Mouse (Mus musculus) MEL (cell line): ENCODE measurements around the gene Nf1.

Source experiments
- JUND ChIP-seq: IDR thresholded peaks from 2 replicates; pipeline ENCODE4 v1.6.1; 2011; ENCODE audit warnings: low read depth, mild to moderate bottlenecking, improper control_type of control experiment, low read length
- KAT2A ChIP-seq: conservative IDR thresholded peaks from 2 replicates; pipeline ENCODE4 v1.6.1; 2012; ENCODE audit warnings: low read depth, low read length, improper control_type of control experiment, inconsistent platforms
- MAX ChIP-seq: IDR thresholded peaks from 2 replicates; pipeline ENCODE4 v1.6.1; 2011; ENCODE audit warnings: low read length, improper control_type of control experiment
- SMC3 ChIP-seq: IDR thresholded peaks from 2 replicates; pipeline ENCODE4 v1.6.1; 2011; ENCODE audit warnings: low read depth, low read length, improper control_type of control experiment
- ZC3H11A ChIP-seq: IDR thresholded peaks from 2 replicates; pipeline ENCODE4 v1.6.1; 2012; ENCODE audit warnings: low read depth, mild to moderate bottlenecking, inconsistent platforms, low read length, improper control_type of control experiment
- ZNF384 ChIP-seq: IDR thresholded peaks from 2 replicates; pipeline ENCODE4 v1.6.1; 2012; ENCODE audit warnings: low read depth, mild to moderate bottlenecking, inconsistent platforms, low read length, improper control_type of control experiment

- TF ChIP-seq JUND (no peak), ZC3H11A (no peak), SMC3 (no peak), ZNF384 (no peak), MAX (no peak), KAT2A (no peak)
Measured at GRCm38 (mm10) chr11:79615871-79616270, 276.4 kb downstream of the Nf1 start.
